Comparison of ENCODE assay signal across 8 mouse cellular contexts in genomic region chr14:61360981-61361511, GRCm38 (mm10). TPM values are rescaled to one million over a fixed set of nuclear protein-coding genes. Genes with fewer than 3 reads are reported as not detected.
DNase-seq lines count a peak whose midpoint lies in the region; ATAC-seq and TF ChIP-seq lines count a peak whose summit lies in the region.

No protein-coding gene starts in this region.

- peak overlapping the region; percentile 65; the same call in 1 of the 2 replicates for H3K4me3 ChIP-seq in embryonic facial prominence, embryonic 14.5 days (ENCODE audit: low read depth, low read length)
- no peak overlapping the region; the same call in 1 of the 2 replicates for H3K4me3 ChIP-seq in kidney, postnatal 0 days (replicated peaks; ENCODE audit: low read depth, low read length)
- H3K4me3 ChIP-seq in myocyte = no peak overlapping the region

- H3K27ac ChIP-seq in embryonic facial prominence, embryonic 14.5 days (replicated peaks; ENCODE audit: low read depth, low read length) = peak overlapping the region; percentile 65; the same call in 1 of the 2 replicates
- no peak overlapping the region for H3K27ac ChIP-seq in kidney, postnatal 0 days

- H3K4me2 ChIP-seq in embryonic facial prominence, embryonic 14.5 days (ENCODE audit: low read depth, low read length) = peak overlapping the region; percentile 64
- H3K4me2 ChIP-seq in kidney, postnatal 0 days (ENCODE audit: low read length) = peak overlapping the region; percentile 66
- H3K4me2 ChIP-seq in myocyte (ENCODE audit: low read depth) = peak overlapping the region; percentile 75

- H3K79me2 ChIP-seq in myocyte (ENCODE audit: control insufficient read depth, insufficient read depth) = no peaks in the 10 kb centered on the region

- no peak overlapping the region for H3ac ChIP-seq in myocyte (ENCODE audit: control insufficient read depth, insufficient read length)

- peaks cover under 1% of the 10 kb centered on the region for H3K36me3 ChIP-seq in embryonic facial prominence, embryonic 14.5 days (ENCODE audit: control insufficient read depth, insufficient read depth, low read length)
- no peaks in the 10 kb centered on the region for H3K36me3 ChIP-seq in kidney, postnatal 0 days (ENCODE audit: insufficient read depth, low read length)
- peaks cover 6% of the 10 kb centered on the region for H3K36me3 ChIP-seq in myocyte (ENCODE audit: control insufficient read depth, insufficient read depth)

- no peak for TF ChIP-seq POLR2A in myocyte (IDR thresholded peaks at IDR 0.05; ENCODE audit: insufficient read length, low read depth)

- no peak for ATAC-seq in embryonic facial prominence, embryonic 14.5 days (ENCODE audit: low read depth)
- no peak for ATAC-seq in kidney, postnatal 0 days (replicated peaks; ENCODE audit: low FRiP score, low read depth)

- no peaks in the 10 kb centered on the region for H3K4me1 ChIP-seq in embryonic facial prominence, embryonic 14.5 days (ENCODE audit: control insufficient read depth, insufficient read depth, low read length)
- H3K4me1 ChIP-seq in kidney, postnatal 0 days (replicated peaks; ENCODE audit: insufficient read depth, low read length) = no peaks in the 10 kb centered on the region

- H3K27me3 ChIP-seq in embryonic facial prominence, embryonic 14.5 days (replicated peaks; ENCODE audit: control insufficient read depth, insufficient read depth, low read length) = no peaks in the 10 kb centered on the region
- no peaks in the 10 kb centered on the region for H3K27me3 ChIP-seq in kidney, postnatal 0 days (ENCODE audit: insufficient read depth, low read length)
- no peaks in the 10 kb centered on the region for H3K27me3 ChIP-seq in myocyte (ENCODE audit: control insufficient read depth, insufficient read depth, insufficient read length)

- no peaks in the 10 kb centered on the region for H3K9me3 ChIP-seq in embryonic facial prominence, embryonic 14.5 days (ENCODE audit: control insufficient read depth, low read length)
- no peaks in the 10 kb centered on the region for H3K9me3 ChIP-seq in kidney, postnatal 0 days (replicated peaks; ENCODE audit: low read length)

- WGBS in embryonic facial prominence, embryonic 14.5 days = 50% methylated on average over 3 of the region's 3 CpGs
- 46% methylated on average over 3 of the region's 3 CpGs for WGBS in kidney, postnatal 0 days

- 0 out of 2 replicates have a peak overlapping the region, but pooled peaks have one; percentile 80 for H3K9ac ChIP-seq in embryonic facial prominence, embryonic 14.5 days (ENCODE audit: low read depth, low read length)
- H3K9ac ChIP-seq in kidney, postnatal 0 days (ENCODE audit: low read depth, low read length) = no peak overlapping the region; the same call in 1 of the 2 replicates

- no peak for TF ChIP-seq CTCF in kidney, postnatal 0 days (IDR thresholded peaks at IDR 0.05; ENCODE audit: low read depth)

- DNase-seq in layer of hippocampus, adult 11-12 months (ENCODE audit: low spot score) = peak; percentile 19
- no peak for DNase-seq in layer of hippocampus, adult 9-11 months
- no peak for DNase-seq in embryonic facial prominence, embryonic 14.5 days (ENCODE audit: low spot score)
- peak; percentile 11 for DNase-seq in kidney, postnatal 0 days (ENCODE audit: low spot score)
- DNase-seq in urinary bladder, postnatal 25 days (ENCODE audit: low spot score) = no peak
- DNase-seq in gastrocnemius, postnatal 25 days = no peak
- DNase-seq in B cell, adult 2 months = no peak

TF ChIP-seq in myocyte, 11 proteins besides CTCF, POLR2A, EP300 and RAD21:
- TF ChIP-seq E2F4 (IDR thresholded peaks at IDR 0.05; ENCODE audit: insufficient read depth) (no peak), CEBPB (IDR thresholded peaks at IDR 0.05; ENCODE audit: insufficient read depth, poor library complexity, severe bottlenecking) (no peak), TCF3 (IDR thresholded peaks at IDR 0.05; ENCODE audit: insufficient read length, low read depth) (no peak), POLR2AphosphoS2 (IDR thresholded peaks at IDR 0.05; ENCODE audit: insufficient read length, low read depth) (no peak)

RNA-seq across cellular contexts. Expression of gene Ebpl, which starts 0.8 kb away (rescaled TPM):
- 11.9 and 12.1 TPM in 2 replicates for polyA plus RNA-seq in embryonic facial prominence, embryonic 14.5 days (2014; fragmentation: Nextera tagmentation; extraction: Ambion mirVana)
- polyA plus RNA-seq in kidney, postnatal 0 days (2015; fragmentation: Nextera tagmentation; extraction: Ambion mirVana) = 11.3 and 13.4 TPM in 2 replicates
- polyA plus RNA-seq in myocyte (2012; fragmentation: generic; extraction: Trizol) = 1.3 TPM
- 1 to 10 TPM in 1 of 2 experiments, under 1 TPM in 1; 0.84 to 1.4 TPM for total RNA-seq in gastrocnemius, postnatal 25 days (2021)

RNA-seq across cellular contexts. Expression of gene Arl11, which starts 51.5 kb away (rescaled TPM):
- 1.7 and 1.8 TPM in 2 replicates for polyA plus RNA-seq in embryonic facial prominence, embryonic 14.5 days (2014; fragmentation: Nextera tagmentation; extraction: Ambion mirVana)
- 0.71 and 1.2 TPM in 2 replicates for polyA plus RNA-seq in kidney, postnatal 0 days (2015; fragmentation: Nextera tagmentation; extraction: Ambion mirVana)
- polyA plus RNA-seq in myocyte (2012; fragmentation: generic; extraction: Trizol) = not detected
- total RNA-seq in gastrocnemius, postnatal 25 days (2021) = under 1 TPM; 0.23 to 0.48 TPM

Comparison
In these comparisons a context has a peak if more than half of its experiments do, and no peak if none do; other contexts are left out.
1. DNase-seq: peak in layer of hippocampus, adult 11-12 months (single experiment) and kidney, postnatal 0 days (single experiment); none in layer of hippocampus, adult 9-11 months (single experiment), embryonic facial prominence, embryonic 14.5 days (single experiment), urinary bladder, postnatal 25 days (single experiment), gastrocnemius, postnatal 25 days (single experiment) and B cell, adult 2 months (0 of 2).
2. Peak in every context shown above with its lines, with median percentiles within 50 percentile points of each other: H3K4me2 ChIP-seq.